Mouse (Mus musculus) liver, adult 2 months (tissue): ENCODE data around the gene Flii.

Experiments used
- CTCF ChIP-seq: fragments of 200-500 bp; IDR thresholded peaks from 2 replicates; pipeline ENCODE4 v1.5.1; 2011; ENCODE audit warnings: low read depth, low read length, control low read depth
- POLR2A ChIP-seq: fragments of 200-500 bp; IDR thresholded peaks from 2 replicates; pipeline ENCODE4 v1.6.1; 2011; ENCODE audit warnings: low read length, control low read depth; ENCODE audit not compliant: insufficient read depth; ENCODE audit errors: extremely low read depth

DNA sequence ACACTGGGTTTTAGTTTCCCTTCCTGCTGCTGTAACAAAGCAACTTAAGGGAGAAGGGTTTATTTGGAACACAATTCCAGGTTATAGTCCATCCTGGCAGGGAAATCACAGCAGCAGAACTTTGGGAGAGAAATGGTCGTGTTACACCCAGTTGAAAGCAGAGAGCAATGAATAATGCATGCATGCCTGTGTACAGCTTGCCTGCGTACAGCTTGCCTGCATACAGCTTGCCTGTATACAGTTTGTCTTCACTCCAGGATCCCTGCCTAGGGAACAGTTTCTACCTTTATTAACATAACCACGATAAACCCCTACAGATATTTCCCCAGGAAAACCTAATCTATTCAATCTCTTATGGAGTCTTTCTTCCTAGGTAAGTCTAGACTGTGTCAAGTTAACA is 43.7 kb upstream of the Flii start:
- no peak for TF ChIP-seq CTCF
- no peak for TF ChIP-seq POLR2A
